Mouse (Mus musculus): ENCODE measurements around the gene Actn1.

GRCm38 (mm10) chr12:80146227-80147223, 113.6 kb downstream of the Actn1 start:
- TF ChIP-seq CTCF (IDR thresholded peaks at IDR 0.05; ENCODE audit: insufficient read depth, low read length) (peak; percentile 77), POLR2A (IDR thresholded peaks at IDR 0.05; ENCODE audit: borderline replicate concordance, extremely low read depth, low read depth, low read length) (no peak)

Data from lung, adult 2 months (tissue).